Mouse (Mus musculus) heart, embryonic 16.5 days (tissue): ENCODE data around the gene Ubn2. TPM values are rescaled to one million over a fixed set of nuclear protein-coding genes. Genes with fewer than 3 reads are reported as not detected.

ENCODE experiments used
- ATAC-seq: fragments of 200-750 bp; cut with Nextera tagmentation; replicated peaks from 2 replicates; pipeline ENCODE4 v1.8.0; 2017; ENCODE audit warnings: moderate number of reproducible peaks; ENCODE audit not compliant: insufficient read depth, low FRiP score; ENCODE audit errors: extremely low read depth
- H3K27ac ChIP-seq: fragments of 300-500 bp; sonication (generic); 2 replicates; pipeline ENCODE4 v1.5.1; 2014; ENCODE audit warnings: mild to moderate bottlenecking, low read length, control low read depth, moderate library complexity
- H3K27me3 ChIP-seq: fragments of 300-500 bp; sonication (generic); 2 replicates; pipeline ENCODE4 v1.6.1; 2014; ENCODE audit warnings: low read length, mixed read lengths; ENCODE audit not compliant: control insufficient read depth, insufficient read depth
- H3K36me3 ChIP-seq: fragments of 300-500 bp; sonication (generic); 2 replicates; pipeline ENCODE4 v1.6.1; 2014; ENCODE audit not compliant: control insufficient read depth, insufficient read depth
- H3K4me1 ChIP-seq: fragments of 300-500 bp; sonication (generic); 2 replicates; pipeline ENCODE4 v1.6.1; 2014; ENCODE audit warnings: low read length, mixed read lengths; ENCODE audit not compliant: control insufficient read depth, insufficient read depth
- H3K4me2 ChIP-seq: fragments of 300-500 bp; sonication (generic); 2 replicates; pipeline ENCODE4 v1.6.1; 2014; ENCODE audit warnings: low read depth, mild to moderate bottlenecking, control low read depth, low read length
- H3K4me3 ChIP-seq: fragments of 300-500 bp; sonication (generic); 2 replicates; pipeline ENCODE4 v1.5.1; 2014; ENCODE audit warnings: mild to moderate bottlenecking, control low read depth, low read length
- H3K9ac ChIP-seq: fragments of 300-500 bp; sonication (generic); 2 replicates; pipeline ENCODE4 v1.6.1; 2014; ENCODE audit warnings: low read length, control low read depth
- H3K9me3 ChIP-seq: fragments of 300-500 bp; sonication (generic); replicated peaks from 2 replicates; pipeline ENCODE4 v1.6.1; 2016; ENCODE audit warnings: low read length; ENCODE audit not compliant: control insufficient read depth
- WGBS: fragments of 180-500 bp; shearing (Covaris S2); extraction: QIAGEN DNeasy Blood & Tissue Kit; methylation state at CpG from one replicate; pipeline ENCODE4 v1.1.7; 2014; 5-methylcytosine and 5-hydroxymethylcytosine counted together
- polyA plus RNA-seq: library from polyadenylated mRNA; unstranded; fragments of >200 nt; fragmentation: Nextera tagmentation; extraction: Ambion mirVana; gene quantifications from 2 replicates; pipeline ENCODE4 v1.2.1, GENCODE M21; 2015

Gene Ubn2
- polyA plus RNA-seq, 1 experiment from 2014 or later, result 8.9 TPM

DNA sequence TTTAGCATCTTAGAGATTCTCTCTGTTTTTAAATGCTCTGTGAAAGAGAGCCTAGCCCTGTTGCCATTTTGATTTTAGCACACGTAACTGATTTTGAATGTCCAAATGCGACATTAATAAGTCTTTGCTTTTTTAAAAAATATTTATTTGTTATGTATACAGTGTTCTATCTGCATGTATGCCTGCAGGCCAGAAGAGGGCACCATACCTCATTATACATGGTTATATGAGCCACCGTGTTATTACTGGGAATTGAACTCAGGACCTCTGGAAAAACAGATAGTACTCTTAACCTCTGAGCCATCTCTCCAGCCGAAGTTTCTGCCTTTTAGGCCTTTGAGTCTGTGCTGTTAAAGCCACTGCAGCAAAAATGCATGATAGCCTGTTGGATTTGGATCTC lies 35.8 kb downstream of the Ubn2 start:
- no peak overlapping the region for H3K27ac ChIP-seq
- H3K27me3 ChIP-seq, result no peaks in the 10 kb centered on the region
- no peak for ATAC-seq
- H3K4me1 ChIP-seq, result no peaks in the 10 kb centered on the region
- no peak overlapping the region for H3K4me2 ChIP-seq
- peaks cover 20% of the 10 kb centered on the region for H3K36me3 ChIP-seq
- WGBS, result 84% methylated on average over 4 of the region's 4 CpGs
- H3K9me3 ChIP-seq, result no peaks in the 10 kb centered on the region
- H3K9ac ChIP-seq, result no peak overlapping the region
- H3K4me3 ChIP-seq, result no peak overlapping the region

DNA sequence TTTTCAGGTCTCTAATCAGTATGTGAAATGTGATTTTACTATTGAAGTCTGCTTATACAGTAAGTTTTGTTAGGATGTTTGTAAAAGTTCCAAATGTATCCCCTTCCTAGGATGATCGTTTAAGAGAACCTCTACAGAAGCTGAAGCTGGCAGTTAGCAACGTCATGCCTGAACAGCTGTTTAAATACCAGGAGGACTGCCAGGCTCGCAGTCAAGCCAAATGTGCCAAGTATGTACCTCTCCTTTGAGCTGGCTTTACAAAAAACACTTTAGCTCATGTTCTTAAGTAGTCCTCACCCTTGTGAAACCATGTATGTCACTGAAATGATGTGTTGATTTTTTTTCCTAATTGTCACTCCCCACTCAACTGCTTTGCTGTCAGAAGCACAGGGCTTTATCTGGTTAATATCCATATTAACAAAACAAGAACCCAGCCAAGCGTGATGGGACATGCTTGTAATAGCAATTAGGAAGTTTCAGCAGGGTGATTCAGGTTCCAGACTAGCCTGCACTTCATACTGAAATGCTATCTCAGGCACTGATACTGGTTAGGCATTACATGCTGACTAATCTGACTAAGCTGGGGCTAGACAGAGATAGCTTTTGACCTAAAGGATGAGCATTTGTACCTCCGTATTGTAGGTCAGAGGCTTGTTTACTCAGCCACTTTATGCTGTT lies 48.1 kb downstream of the Ubn2 start:
- H3K4me2 ChIP-seq, result no peak overlapping the region
- no peak overlapping the region for H3K9ac ChIP-seq
- peaks cover 33% of the 10 kb centered on the region for H3K36me3 ChIP-seq
- ATAC-seq, result no peak
- 62% methylated on average over 5 of the region's 5 CpGs for WGBS
- no peak overlapping the region for H3K4me3 ChIP-seq
- H3K4me1 ChIP-seq, result no peaks in the 10 kb centered on the region
- no peaks in the 10 kb centered on the region for H3K9me3 ChIP-seq
- H3K27me3 ChIP-seq, result no peaks in the 10 kb centered on the region
- H3K27ac ChIP-seq, result no peak overlapping the region

DNA sequence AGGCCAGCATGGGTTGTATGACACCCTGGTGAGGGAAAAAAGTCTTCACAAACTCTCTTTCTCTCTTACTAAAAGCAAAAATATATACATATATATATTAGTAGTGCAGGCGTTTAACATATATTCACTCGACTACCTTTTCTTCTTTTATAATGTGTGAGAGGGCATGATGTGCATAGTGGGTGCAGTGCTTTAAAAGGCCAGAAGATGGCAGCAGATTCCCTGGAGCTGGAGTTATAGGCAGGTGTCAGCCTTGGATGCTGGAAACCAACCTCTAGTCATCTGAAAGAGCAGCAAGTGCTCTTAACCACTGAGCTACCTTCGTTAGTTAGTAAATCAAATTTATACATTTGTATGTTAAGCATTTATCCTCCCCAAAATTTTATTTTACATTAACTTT lies 58.8 kb downstream of the Ubn2 start:
- Histone ChIP-seq H3K27me3 (no peaks in the 10 kb centered on the region), H3K27ac (no peak overlapping the region), H3K4me1 (no peaks in the 10 kb centered on the region), H3K4me2 (no peak overlapping the region), H3K9me3 (no peaks in the 10 kb centered on the region), H3K9ac (no peak overlapping the region), H3K4me3 (no peak overlapping the region), H3K36me3 (peaks cover 22% of the 10 kb centered on the region)
- ATAC-seq, result no peak
- 89% methylated on average over 3 of the region's 3 CpGs for WGBS

DNA sequence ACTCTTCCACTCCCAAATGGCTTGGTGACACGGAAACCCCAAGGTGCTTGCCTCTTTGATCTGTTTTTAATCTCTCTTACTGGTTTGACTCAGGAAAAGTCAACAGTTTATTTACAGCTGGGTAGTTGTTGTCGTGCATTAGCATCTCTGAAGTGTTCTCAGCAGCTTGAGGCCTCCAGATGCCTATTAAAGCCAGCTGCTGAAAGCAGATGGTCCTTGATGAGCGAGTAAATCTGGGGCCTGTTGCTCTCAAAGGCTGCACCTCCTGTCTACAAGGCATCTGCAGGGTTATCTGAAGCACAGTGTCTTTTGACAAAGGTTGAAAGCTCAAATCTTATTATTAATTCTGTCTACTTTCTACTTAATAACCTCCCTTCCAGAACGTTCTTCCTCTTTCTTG lies 61.9 kb downstream of the Ubn2 start:
- 54% methylated on average over 4 of the region's 4 CpGs for WGBS
- H3K36me3 ChIP-seq, result peaks cover 30% of the 10 kb centered on the region
- H3K4me3 ChIP-seq, result no peak overlapping the region
- no peak for ATAC-seq
- no peaks in the 10 kb centered on the region for H3K4me1 ChIP-seq
- H3K27me3 ChIP-seq, result no peaks in the 10 kb centered on the region
- no peak overlapping the region for H3K4me2 ChIP-seq
- no peaks in the 10 kb centered on the region for H3K9me3 ChIP-seq
- no peak overlapping the region for H3K27ac ChIP-seq
- H3K9ac ChIP-seq, result no peak overlapping the region

DNA sequence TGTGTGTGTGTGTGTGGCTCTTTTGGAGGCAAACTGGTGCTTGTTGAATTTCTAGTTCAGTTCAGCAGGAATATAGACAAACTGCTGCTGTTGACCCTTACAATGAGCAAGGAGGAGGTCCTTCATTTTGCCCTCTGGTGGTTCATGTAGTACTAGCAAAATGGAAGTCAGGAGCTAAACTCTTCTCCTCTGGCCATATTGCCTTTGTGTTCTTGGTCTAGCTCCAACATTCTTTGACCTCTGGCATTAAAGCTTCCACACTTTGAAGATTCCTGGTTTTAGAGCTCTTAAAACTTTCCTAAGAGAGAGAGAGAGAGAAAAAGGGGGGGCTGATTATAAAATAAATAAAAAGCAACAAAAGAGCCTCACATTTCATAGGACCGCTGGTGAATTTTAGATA lies 78.3 kb downstream of the Ubn2 start:
- no peaks in the 10 kb centered on the region for H3K27me3 ChIP-seq
- peaks cover 3% of the 10 kb centered on the region; the same call in 1 of the 2 replicates for H3K36me3 ChIP-seq
- WGBS, result 93% methylated on average over 1 of the region's 1 CpGs
- H3K4me3 ChIP-seq, result no peak overlapping the region
- no peaks in the 10 kb centered on the region for H3K4me1 ChIP-seq
- H3K4me2 ChIP-seq, result no peak overlapping the region
- ATAC-seq, result no peak
- no peak overlapping the region for H3K9ac ChIP-seq
- H3K9me3 ChIP-seq, result no peaks in the 10 kb centered on the region
- H3K27ac ChIP-seq, result no peak overlapping the region

DNA sequence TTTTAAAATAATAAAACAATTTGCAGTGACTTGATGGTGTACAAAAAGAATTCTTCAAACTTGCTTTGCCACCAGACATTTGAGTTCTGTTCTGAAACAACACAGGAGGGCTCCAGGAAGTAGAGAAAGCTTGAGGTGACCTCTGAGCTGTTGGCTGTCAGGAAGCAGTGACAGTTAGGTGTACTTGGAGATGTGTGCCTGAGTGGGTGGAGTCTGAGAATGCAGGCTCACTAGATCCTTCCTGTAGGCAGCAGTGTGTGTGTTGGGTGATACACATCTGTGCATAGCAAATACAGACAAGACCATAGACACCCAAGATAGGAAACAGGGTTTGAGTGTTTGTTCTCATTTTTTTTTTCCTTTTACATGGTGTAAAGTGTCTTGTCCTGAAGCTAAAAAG lies 79.1 kb downstream of the Ubn2 start:
- Histone ChIP-seq H3K36me3 (0 out of 2 replicates have a peak, but pooled peaks cover 2% of the 10 kb centered on the region), H3K27ac (0 out of 2 replicates have a peak overlapping the region, but pooled peaks have one; percentile 14), H3K9me3 (no peaks in the 10 kb centered on the region), H3K4me1 (no peaks in the 10 kb centered on the region), H3K4me3 (no peak overlapping the region), H3K4me2 (no peak overlapping the region), H3K27me3 (no peaks in the 10 kb centered on the region), H3K9ac (no peak overlapping the region)
- ATAC-seq, result no peak

DNA sequence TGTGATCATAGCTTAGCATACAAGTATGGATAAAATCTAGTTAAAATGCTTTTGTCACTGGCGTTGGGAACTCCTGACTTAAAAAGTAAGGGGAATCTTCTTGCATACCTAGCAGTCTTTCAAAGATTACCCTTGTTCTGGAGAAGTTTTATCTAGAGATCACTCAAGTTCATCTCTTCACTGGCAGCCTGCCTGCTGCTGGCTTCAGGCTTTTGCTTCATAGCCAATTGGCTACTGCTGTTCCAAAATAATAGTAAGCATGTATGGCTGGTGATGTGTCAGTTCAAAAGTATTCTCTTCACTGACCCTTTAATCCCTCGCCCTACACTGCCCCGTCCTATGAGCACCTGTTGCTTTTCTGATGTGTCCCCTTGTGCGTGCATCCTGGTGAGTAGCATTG lies 81.5 kb downstream of the Ubn2 start:
- 74% methylated on average over 4 of the region's 4 CpGs for WGBS
- Histone ChIP-seq H3K36me3 (no peaks in the 10 kb centered on the region), H3K4me2 (no peak overlapping the region), H3K4me3 (no peak overlapping the region), H3K9me3 (no peaks in the 10 kb centered on the region), H3K27ac (no peak overlapping the region), H3K4me1 (no peaks in the 10 kb centered on the region), H3K9ac (no peak overlapping the region), H3K27me3 (no peaks in the 10 kb centered on the region)
- no peak for ATAC-seq

DNA sequence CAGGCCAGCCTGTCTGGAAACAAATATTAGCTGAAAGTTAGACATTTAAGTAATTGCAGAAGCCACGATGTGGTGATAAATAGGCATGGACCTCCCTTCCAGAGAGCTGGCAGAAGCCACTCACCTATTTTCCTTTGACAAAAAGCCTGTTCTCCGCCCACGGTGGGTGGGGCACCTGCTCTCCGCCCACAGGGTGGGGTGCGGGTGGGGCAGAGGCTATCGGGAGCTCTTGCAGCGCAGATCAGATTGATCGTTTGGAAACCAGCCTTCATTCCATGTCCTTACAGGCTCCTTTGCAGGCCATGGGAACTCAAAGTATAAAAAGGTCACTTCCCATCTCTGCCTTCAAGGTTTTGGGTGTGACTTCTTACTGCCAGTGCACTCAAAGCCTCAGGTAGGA lies 90.1 kb downstream of the Ubn2 start:
- Histone ChIP-seq H3K4me3 (no peak overlapping the region), H3K27me3 (no peaks in the 10 kb centered on the region), H3K36me3 (no peaks in the 10 kb centered on the region), H3K4me2 (peak overlapping the region; percentile 42), H3K9ac (no peak overlapping the region), H3K27ac (no peak overlapping the region), H3K4me1 (peaks cover 4% of the 10 kb centered on the region; the same call in 1 of the 2 replicates), H3K9me3 (no peaks in the 10 kb centered on the region)
- 18% methylated on average over 8 of the region's 8 CpGs for WGBS
- no peak for ATAC-seq

DNA sequence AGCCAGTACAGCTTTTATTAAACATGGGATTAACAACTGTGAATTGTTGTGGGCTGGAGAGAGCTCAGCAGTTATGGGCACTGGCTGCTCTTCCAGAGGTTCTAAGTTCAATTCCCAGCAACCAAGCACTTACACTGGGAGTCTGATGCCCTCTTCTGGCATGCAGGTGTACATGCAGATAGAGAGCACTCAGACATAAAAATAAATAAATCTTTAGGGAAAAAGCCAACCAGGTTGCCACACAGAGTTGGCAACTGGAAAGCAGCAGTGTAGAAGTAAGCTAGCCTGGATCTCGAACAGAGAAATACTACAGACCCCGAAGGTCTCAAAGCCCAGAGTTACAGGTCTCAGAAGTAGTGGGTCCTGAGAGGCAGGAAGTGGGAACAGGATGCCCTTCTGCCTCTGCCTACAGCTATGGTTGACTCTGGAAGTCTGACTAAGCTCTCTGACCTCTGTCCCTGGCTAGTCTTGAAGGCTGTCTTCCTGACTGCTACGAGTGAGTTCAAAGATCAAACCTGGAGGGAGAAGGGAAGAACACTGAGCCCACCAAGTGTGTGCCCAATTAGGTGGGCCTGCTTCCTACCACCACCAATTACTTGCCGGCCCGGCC lies 97.6 kb downstream of the Ubn2 start:
- no peaks in the 10 kb centered on the region for H3K9me3 ChIP-seq
- H3K36me3 ChIP-seq, result no peaks in the 10 kb centered on the region
- WGBS, result 58% methylated on average over 5 of the region's 5 CpGs
- no peak overlapping the region for H3K9ac ChIP-seq
- H3K4me1 ChIP-seq, result peaks cover 8% of the 10 kb centered on the region; the same call in 1 of the 2 replicates
- ATAC-seq, result no peak
- H3K27ac ChIP-seq, result no peak overlapping the region
- no peak overlapping the region for H3K4me2 ChIP-seq
- H3K27me3 ChIP-seq, result no peaks in the 10 kb centered on the region
- H3K4me3 ChIP-seq, result no peak overlapping the region
